Mouse (Mus musculus): ENCODE measurements around the gene Hyal1. TPM values are rescaled to one million over a fixed set of nuclear protein-coding genes. Genes with fewer than 3 reads are reported as not detected.

Gene Hyal1
- total and polyA plus RNA-seq, 2 experiments = 33.2 to 43.4 TPM

DNA sequence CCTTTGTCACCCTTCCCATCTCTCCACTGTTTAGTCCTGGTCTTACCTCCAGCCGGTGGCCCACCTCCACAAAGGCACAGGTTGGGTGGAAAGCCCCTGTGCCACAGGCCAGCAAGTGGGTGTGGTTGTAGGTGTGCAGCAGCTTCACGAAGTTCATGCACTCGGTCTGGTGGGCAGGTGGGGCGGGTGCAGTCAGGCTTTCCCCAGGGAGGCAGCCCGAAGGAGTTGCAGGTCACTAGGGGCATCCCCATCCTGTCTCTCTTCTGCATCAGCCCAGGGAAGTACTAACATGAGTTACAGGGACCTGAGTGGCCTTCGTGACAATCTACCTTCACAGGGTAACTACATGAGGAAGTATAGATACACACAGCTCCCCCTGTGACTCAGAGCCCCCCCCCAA lies 26.5 kb downstream of the Hyal1 start:
- Histone ChIP-seq H3K4me1 (ENCODE audit: control insufficient read depth, insufficient read depth, low read length) (peaks cover 7% of the 10 kb centered on the region; the same call in 1 of the 2 replicates), H3K36me3 (ENCODE audit: control insufficient read depth, insufficient read depth, low read length) (no peaks in the 10 kb centered on the region), H3K9ac (ENCODE audit: low read depth, low read length) (no peak overlapping the region), H3K27ac (replicated peaks; ENCODE audit: insufficient read depth, low read depth, low read length) (no peak overlapping the region), H3K79me2 (ENCODE audit: control insufficient read depth, insufficient read depth, low read length) (no peaks in the 10 kb centered on the region), H3K27me3 (ENCODE audit: control insufficient read depth, insufficient read depth, low read length) (no peaks in the 10 kb centered on the region), H3K4me3 (ENCODE audit: insufficient read depth, low read depth, low read length) (no peak overlapping the region)
- WGBS = 86% methylated on average over 6 of the region's 6 CpGs
- TF ChIP-seq POLR2A (IDR thresholded peaks at IDR 0.05; ENCODE audit: extremely low read depth, insufficient read depth, low read length) (no peak), CTCF (IDR thresholded peaks at IDR 0.05; ENCODE audit: low read depth, low read length) (no peak)
- no peak for DNase-seq (ENCODE audit: extremely low read depth, low read depth, low spot score)

DNA sequence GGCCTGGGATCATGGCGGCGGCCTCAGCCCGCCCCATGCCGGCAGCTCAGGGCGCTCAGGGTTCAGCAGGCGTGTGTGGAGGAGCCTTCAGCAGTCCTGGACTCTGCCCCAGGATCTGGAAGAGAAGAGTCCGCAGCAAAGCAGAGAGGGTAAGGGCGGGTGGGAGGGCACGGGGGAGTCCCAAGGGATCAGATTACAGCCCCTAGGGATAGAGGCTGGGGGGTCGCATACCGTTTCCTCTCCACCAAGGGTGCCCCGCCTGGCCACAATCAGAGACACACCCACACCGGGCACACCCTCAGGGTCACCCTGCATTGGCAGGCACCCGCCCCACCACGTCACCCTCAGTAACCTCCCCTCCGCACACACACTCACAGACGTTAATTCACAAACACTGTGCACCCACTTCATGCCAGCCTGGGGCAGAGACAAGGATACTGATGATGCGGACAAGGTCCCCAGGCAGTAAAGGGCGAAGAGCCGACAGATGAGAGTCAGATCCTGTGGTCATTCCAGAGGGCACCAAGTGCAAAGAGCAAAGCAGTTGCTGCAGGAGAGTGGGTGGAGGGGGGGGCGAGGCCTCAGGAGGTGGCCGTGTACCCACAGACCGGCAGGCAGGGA lies 28.4 kb downstream of the Hyal1 start:
- no peak for DNase-seq (ENCODE audit: extremely low read depth, low read depth, low spot score)

DNA sequence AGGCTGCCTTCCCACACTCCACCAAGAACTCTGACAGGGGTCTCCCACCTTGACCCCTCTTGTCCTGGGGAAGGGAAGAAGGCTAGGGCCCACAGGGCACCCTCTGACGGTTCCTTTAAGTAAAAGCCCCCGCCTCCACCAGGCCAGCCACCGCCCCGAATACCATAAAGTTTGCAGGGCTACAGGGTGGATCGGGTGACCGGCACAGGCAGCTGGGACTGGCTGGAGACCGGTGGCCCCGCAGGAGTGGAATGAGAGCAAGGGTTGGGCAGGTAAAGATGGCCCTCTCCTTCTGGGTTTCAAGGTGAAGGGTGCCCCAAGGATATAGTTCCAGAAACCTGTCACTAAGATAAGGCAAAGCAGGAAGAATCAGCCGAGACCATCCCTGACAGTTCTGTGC lies 29.9 kb downstream of the Hyal1 start:
- Histone ChIP-seq H3K4me1 (ENCODE audit: control insufficient read depth, insufficient read depth, low read length) (peaks cover 2% of the 10 kb centered on the region; the same call in 1 of the 2 replicates), H3K27ac (replicated peaks; ENCODE audit: insufficient read depth, low read depth, low read length) (no peak overlapping the region), H3K4me3 (ENCODE audit: insufficient read depth, low read depth, low read length) (no peak overlapping the region), H3K36me3 (ENCODE audit: control insufficient read depth, insufficient read depth, low read length) (no peaks in the 10 kb centered on the region), H3K79me2 (ENCODE audit: control insufficient read depth, insufficient read depth, low read length) (no peaks in the 10 kb centered on the region), H3K9ac (ENCODE audit: low read depth, low read length) (no peak overlapping the region), H3K27me3 (ENCODE audit: control insufficient read depth, insufficient read depth, low read length) (no peaks in the 10 kb centered on the region)
- 61% methylated on average over 9 of the region's 9 CpGs for WGBS
- TF ChIP-seq CTCF (IDR thresholded peaks at IDR 0.05; ENCODE audit: low read depth, low read length) = no peak
- DNase-seq (ENCODE audit: extremely low read depth, low read depth, low spot score) = no peak

More for the DNA sequence above, 28.4 kb downstream of the Hyal1 start:
- H3K9ac ChIP-seq (ENCODE audit: low read depth, low read length) = no peak overlapping the region
- no peaks in the 10 kb centered on the region for H3K27me3 ChIP-seq (ENCODE audit: control insufficient read depth, insufficient read depth, low read length)
- no peak overlapping the region for H3K4me3 ChIP-seq (ENCODE audit: insufficient read depth, low read depth, low read length)
- H3K4me1 ChIP-seq (ENCODE audit: control insufficient read depth, insufficient read depth, low read length) = peaks cover 4% of the 10 kb centered on the region; the same call in 1 of the 2 replicates
- H3K27ac ChIP-seq (replicated peaks; ENCODE audit: insufficient read depth, low read depth, low read length) = no peak overlapping the region
- 48% methylated on average over 23 of the region's 23 CpGs for WGBS
- H3K36me3 ChIP-seq (ENCODE audit: control insufficient read depth, insufficient read depth, low read length) = no peaks in the 10 kb centered on the region
- H3K79me2 ChIP-seq (ENCODE audit: control insufficient read depth, insufficient read depth, low read length) = no peaks in the 10 kb centered on the region
- TF ChIP-seq POLR2A (IDR thresholded peaks at IDR 0.05; ENCODE audit: extremely low read depth, insufficient read depth, low read length) = no peak
- TF ChIP-seq CTCF (IDR thresholded peaks at IDR 0.05; ENCODE audit: low read depth, low read length) = no peak

DNA sequence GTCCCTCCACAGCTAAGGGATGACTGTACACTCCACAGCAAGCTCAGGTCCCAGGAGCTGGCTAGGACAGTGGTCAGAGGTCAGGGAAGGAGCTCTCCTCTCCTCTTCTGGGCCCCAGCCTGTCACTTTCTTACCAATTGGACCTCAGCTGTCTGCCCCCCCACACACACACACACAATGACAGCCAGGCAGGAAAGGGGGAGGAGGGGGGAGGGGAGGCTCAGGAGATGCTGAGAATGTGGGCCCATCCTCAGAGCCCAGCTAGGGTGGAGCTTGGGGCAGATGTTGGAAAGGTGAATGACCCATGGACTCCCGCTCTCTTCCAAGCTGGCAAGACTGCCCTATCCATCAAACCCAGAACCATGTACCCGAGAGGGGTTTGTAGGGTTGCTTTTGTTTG lies 30.3 kb downstream of the Hyal1 start:
- Histone ChIP-seq H3K9ac (ENCODE audit: low read depth, low read length) (no peak overlapping the region), H3K4me1 (ENCODE audit: control insufficient read depth, insufficient read depth, low read length) (peaks cover 2% of the 10 kb centered on the region; the same call in 1 of the 2 replicates), H3K4me3 (ENCODE audit: insufficient read depth, low read depth, low read length) (no peak overlapping the region), H3K27ac (replicated peaks; ENCODE audit: insufficient read depth, low read depth, low read length) (no peak overlapping the region), H3K36me3 (ENCODE audit: control insufficient read depth, insufficient read depth, low read length) (no peaks in the 10 kb centered on the region), H3K27me3 (ENCODE audit: control insufficient read depth, insufficient read depth, low read length) (no peaks in the 10 kb centered on the region), H3K79me2 (ENCODE audit: control insufficient read depth, insufficient read depth, low read length) (no peaks in the 10 kb centered on the region)
- WGBS = 30% methylated on average over 2 of the region's 2 CpGs
- DNase-seq (ENCODE audit: extremely low read depth, low read depth, low spot score) = no peak
- no peak for TF ChIP-seq POLR2A (IDR thresholded peaks at IDR 0.05; ENCODE audit: extremely low read depth, insufficient read depth, low read length)
- TF ChIP-seq CTCF (IDR thresholded peaks at IDR 0.05; ENCODE audit: low read depth, low read length) = no peak

DNA sequence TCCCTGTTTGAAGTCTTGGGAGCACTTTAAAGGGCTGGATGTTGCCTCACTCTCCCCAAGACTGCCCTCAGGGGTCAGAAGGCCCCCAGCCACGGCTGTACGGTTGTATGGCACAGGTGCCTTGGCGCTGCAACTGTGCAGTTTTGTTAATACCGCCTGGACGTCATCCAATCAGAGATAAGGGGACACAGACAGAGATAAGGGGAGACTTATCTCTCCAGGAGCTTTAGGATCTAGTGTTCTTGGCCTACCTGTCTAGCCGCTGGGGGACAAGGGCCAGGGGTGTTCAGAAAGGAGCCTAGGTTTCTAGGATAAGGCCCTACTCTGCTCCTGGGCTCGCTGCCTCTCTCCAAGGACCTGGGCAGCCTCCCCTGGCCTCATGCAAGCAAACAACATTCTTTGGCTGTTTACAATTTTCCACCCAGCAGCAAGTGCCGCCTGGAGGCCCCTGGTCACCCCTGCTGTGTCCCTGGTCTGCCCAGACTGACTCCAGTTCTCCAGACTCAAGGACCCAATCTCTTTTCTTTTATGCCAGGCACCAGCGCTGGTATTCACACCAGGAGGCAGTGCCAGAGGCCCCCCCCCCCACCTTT lies 31.0 kb downstream of the Hyal1 start:
- DNase-seq (ENCODE audit: extremely low read depth, low read depth, low spot score) = no peak
- Histone ChIP-seq H3K27ac (replicated peaks; ENCODE audit: insufficient read depth, low read depth, low read length) (0 out of 2 replicates have a peak overlapping the region, but pooled peaks have one; percentile 25), H3K9ac (ENCODE audit: low read depth, low read length) (no peak overlapping the region), H3K4me3 (ENCODE audit: insufficient read depth, low read depth, low read length) (no peak overlapping the region), H3K79me2 (ENCODE audit: control insufficient read depth, insufficient read depth, low read length) (no peaks in the 10 kb centered on the region), H3K36me3 (ENCODE audit: control insufficient read depth, insufficient read depth, low read length) (no peaks in the 10 kb centered on the region), H3K27me3 (ENCODE audit: control insufficient read depth, insufficient read depth, low read length) (no peaks in the 10 kb centered on the region), H3K4me1 (ENCODE audit: control insufficient read depth, insufficient read depth, low read length) (peaks cover 2% of the 10 kb centered on the region; the same call in 1 of the 2 replicates)
- TF ChIP-seq POLR2A (IDR thresholded peaks at IDR 0.05; ENCODE audit: extremely low read depth, insufficient read depth, low read length) (no peak), CTCF (IDR thresholded peaks at IDR 0.05; ENCODE audit: low read depth, low read length) (no peak)
- 56% methylated on average over 9 of the region's 9 CpGs for WGBS

All from liver, adult 2 months (tissue).